Mouse (Mus musculus) retina, postnatal 7 days (tissue): ENCODE measurements around the gene Snorc.
A peak's percentile ranks its signal among the peaks of the same experiment; 100 is the strongest.

Source experiments
- DNase-seq: peaks from one replicate; pipeline ENCODE4 v3.0.0-alpha.2; 2012; ENCODE audit warnings: low read depth, low spot score

The Snorc gene

GRCm38 (mm10) chr1:87510166-87510691, 40.2 kb downstream of the Snorc start:
- peak; percentile 53 for DNase-seq

GRCm38 (mm10) chr1:87510845-87511244, 40.8 kb downstream of the Snorc start:
- DNase-seq: no peak

GRCm38 (mm10) chr1:87520467-87520866, 50.4 kb downstream of the Snorc start:
- DNase-seq: no peak

GRCm38 (mm10) chr1:87521523-87521922, 51.5 kb downstream of the Snorc start:
- no peak for DNase-seq

GRCm38 (mm10) chr1:87525041-87525440, 55.0 kb downstream of the Snorc start:
- no peak for DNase-seq
